Mouse (Mus musculus) CD4-positive naive resting alpha-beta T cell, adult 57 days (primary cell): ENCODE data around the gene Cphx2. TPM values are rescaled to one million over a fixed set of nuclear protein-coding genes. Genes with fewer than 3 reads are reported as not detected.

ENCODE experiments used
- total RNA-seq: library from RNA; stranded (reverse); gene quantifications from one replicate; pipeline ENCODE4 v1.2.4, GENCODE M21; 2023

Cphx2 gene
- total RNA-seq, result not detected

GRCm38 (mm10) chr14:26081216-26081615 is at the start of gene Cphx2:
TSS of gene Cphx2 (plus strand) at chr14:26081516.

GRCm38 (mm10) chr14:26042611-26043010 is 38.7 kb upstream of the Cphx2 start, which contains the start of gene Gm9780:
TSS of gene Gm9780 (minus strand) at chr14:26042711.

DNA sequence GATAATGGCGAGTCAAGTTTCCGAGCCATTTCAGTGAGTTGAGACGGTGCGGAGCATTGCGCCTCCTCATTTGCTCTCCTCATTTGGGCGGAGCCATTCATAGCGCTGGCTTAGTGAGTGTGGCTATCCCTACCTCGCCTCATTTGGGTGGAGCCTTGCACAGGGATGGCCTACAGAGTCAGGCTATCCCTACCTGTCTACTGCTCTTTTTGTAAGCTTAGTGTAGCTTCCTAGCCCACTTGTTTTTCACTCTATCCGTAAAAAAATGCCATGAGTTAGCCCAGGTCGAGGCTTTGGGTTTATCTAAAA is 14.0 kb upstream of the Cphx2 start, which contains the start of gene Tmem254c:
Tmem254c (minus strand) TSS at position 31 of the 309 bp plus-strand sequence.

GRCm38 (mm10) chr14:26081997-26082396 is 681 bp downstream of the Cphx2 start, which contains the start of gene Cphx3:
TSS of gene Cphx3 (plus strand) at chr14:26082297.

DNA sequence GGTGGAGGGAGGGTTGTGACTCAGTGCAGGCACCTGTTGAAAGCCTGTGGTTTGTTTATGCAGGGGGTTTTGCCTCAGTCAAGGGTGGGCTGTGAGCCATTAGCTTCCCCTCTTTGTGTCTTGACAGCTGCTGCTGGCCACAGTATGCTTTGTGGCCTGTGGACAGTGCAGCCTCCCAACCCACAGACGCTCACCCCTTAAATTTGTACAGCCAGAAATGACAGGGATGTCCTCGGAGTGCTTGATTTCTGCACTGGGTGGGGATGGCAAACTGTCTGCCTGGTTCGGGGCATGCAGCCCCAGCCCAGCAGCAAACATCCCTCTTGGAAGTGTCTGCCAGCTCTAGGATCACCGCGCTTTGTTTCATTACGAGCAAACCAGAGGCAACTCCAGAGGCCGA is 36.8 kb downstream of the Cphx2 start, which contains the start of gene Duxbl2:
Duxbl2 (plus strand) TSS at position 200 of the 400 bp plus-strand sequence.

Other genes with a start within 250 kb of the Cphx2 start
- 79.7 TPM for gene Anxa11, start 239.4 kb upstream of the Cphx2 start, total RNA-seq
- gene Plac9a, start 178.4 kb upstream of the Cphx2 start, total RNA-seq, result not detected
- 8.5 TPM for gene Tmem254a, start 153.8 kb upstream of the Cphx2 start, total RNA-seq
- gene Cphx1, start 143.2 kb upstream of the Cphx2 start, total RNA-seq, result not detected
- gene Duxbl1, start 102.9 kb upstream of the Cphx2 start, total RNA-seq, result not detected
- gene Gm9780, start 38.8 kb upstream of the Cphx2 start, total RNA-seq, result not detected
- gene Tmem254c, start 14.2 kb upstream of the Cphx2 start, total RNA-seq, result 10.8 TPM
- not detected for gene Cphx3, start 781 bp downstream of the Cphx2 start, total RNA-seq
- not detected for gene Duxbl2, start 36.8 kb downstream of the Cphx2 start, total RNA-seq
- not detected for gene Plac9b, start 101.0 kb downstream of the Cphx2 start, total RNA-seq
- gene Tmem254b, start 125.5 kb downstream of the Cphx2 start, total RNA-seq, result 9.1 TPM
- gene Duxbl3, start 176.4 kb downstream of the Cphx2 start, total RNA-seq, result not detected